Mouse (Mus musculus): ENCODE results near the gene Ptrh1. TPM values are rescaled to one million over a fixed set of nuclear protein-coding genes. Genes with fewer than 3 reads are reported as not detected.

The Ptrh1 gene
- total RNA-seq (2021) = 1 to 10 TPM; 2.6 to 4.2 TPM

GRCm38 (mm10) chr2:32775359-32776074, at the start of gene Ptrh1, which contains the start of gene Ttc16:
TSS of gene Ptrh1 (plus strand) at chr2:32775786.
TSS of gene Ttc16 (minus strand) at chr2:32775633.
- DNase-seq (ENCODE audit: low spot score) = peak; percentile 97
- intact Hi-C loops (cut with DNase I) = no loop called here

GRCm38 (mm10) chr2:32727435-32727834, 48.2 kb upstream of the Ptrh1 start:
- DNase-seq (ENCODE audit: low spot score) = peak; percentile 97
- intact Hi-C loops (cut with DNase I) = no loop called here

GRCm38 (mm10) chr2:32728463-32728862, 47.1 kb upstream of the Ptrh1 start:
- intact Hi-C loops (cut with DNase I) = no loop called here
- DNase-seq (ENCODE audit: low spot score) = peak; percentile 77

- no peak for DNase-seq (ENCODE audit: low spot score)
- intact Hi-C loops (cut with DNase I) = no loop called here
These were observed 46.0 kb upstream of the Ptrh1 start for GRCm38 (mm10) chr2:32729547-32729946.

DNA sequence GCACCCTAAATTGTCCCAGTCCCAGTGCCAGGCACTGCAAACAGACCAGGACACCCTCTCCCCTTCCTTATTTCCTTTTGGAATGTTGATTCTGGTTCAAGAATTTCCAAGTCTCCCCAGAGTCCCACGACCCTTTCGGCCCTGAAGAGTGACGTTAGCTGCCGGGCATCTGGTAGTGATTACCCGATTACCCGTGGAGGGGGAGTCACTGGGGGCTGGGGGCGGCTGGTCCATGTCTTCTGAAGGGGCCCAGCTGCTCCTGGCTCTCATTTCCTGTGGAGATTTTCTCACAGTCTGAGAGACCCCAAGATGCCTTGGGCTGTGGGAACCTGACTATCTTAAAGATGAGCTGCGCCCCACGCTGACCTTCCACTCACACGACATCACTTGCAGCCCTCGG, 44.7 kb upstream of the Ptrh1 start:
- DNase-seq (ENCODE audit: low spot score) = no peak
- intact Hi-C loops (cut with DNase I) = no loop called here

GRCm38 (mm10) chr2:32731911-32732310, 43.7 kb upstream of the Ptrh1 start:
- intact Hi-C loops (cut with DNase I) = no loop called here
- no peak for DNase-seq (ENCODE audit: low spot score)

DNA sequence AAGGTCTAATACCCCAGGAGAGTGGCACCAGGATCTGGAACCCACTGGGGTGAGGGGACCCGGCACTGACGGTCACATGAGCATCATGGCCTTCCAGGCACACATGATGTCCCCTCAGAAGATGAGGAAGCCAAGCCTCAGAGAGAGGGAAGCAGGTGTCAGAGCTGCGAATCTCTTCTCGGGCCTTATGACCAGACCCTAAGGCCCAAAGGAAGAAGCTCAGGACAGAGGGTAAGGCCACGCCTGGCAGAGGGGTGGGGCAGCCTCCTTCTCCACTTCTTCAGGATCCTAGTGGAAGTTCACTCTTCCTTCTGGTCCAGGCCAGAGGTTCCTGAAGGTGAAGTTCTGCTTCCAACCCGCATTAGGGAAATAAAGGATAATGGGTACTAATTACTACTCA, 42.9 kb upstream of the Ptrh1 start:
- DNase-seq (ENCODE audit: low spot score) = no peak
- intact Hi-C loops (cut with DNase I) = no loop called here

- no peak for DNase-seq (ENCODE audit: low spot score)
These were observed 41.1 kb upstream of the Ptrh1 start for GRCm38 (mm10) chr2:32734480-32734879.

DNA sequence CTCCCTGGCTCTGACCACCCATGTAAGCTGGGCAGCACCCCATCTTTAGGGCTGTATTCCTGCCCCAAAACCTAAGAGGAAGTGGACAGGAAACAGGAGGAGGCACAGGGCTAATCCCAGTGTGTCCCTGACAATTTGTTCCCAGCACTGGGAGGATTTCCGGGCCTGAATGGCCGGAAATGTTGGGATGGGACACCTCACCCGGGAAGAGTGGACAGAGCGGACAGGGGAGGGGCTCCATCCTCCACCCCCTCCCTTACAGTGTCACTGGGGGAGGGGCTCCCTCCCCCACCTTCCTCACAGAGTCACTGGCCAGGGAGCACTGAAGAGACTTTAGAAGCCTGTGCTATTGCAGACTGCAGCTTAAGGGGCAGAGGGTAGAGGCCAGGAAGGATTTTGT, 40.7 kb upstream of the Ptrh1 start:
- intact Hi-C loops (cut with DNase I) = no loop called here
- DNase-seq (ENCODE audit: low spot score) = peak; percentile 78

More at GRCm38 (mm10) chr2:32734480-32734879, 41.1 kb upstream of the Ptrh1 start:
- intact Hi-C loops (cut with DNase I) = no loop called here

DNA sequence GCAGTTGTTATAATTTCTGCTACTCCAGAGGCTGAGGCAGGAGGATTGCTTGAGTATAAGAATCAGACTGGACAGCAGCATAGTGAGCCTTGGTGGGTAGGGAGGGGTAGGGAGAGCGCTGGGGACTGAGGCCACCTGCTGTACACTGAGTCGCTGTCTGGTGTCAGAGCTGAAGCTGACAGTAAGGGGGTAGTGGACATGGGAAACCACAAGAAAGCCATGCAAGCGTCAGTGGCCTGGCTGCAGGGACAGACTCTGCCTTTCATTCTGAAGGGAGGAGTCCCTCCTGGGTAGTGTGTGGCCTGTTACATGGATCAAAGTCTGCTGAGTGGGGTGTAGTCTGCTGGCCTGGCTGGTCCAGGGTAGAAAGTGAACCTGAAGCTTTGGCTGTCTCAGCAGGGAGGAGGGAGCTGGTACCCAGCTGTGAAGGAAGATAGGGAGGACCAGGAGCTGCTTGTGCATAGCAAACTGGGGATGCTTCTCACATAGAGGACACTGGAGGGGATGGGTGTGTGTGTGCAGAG, 39.2 kb upstream of the Ptrh1 start:
- intact Hi-C loops (cut with DNase I) = loop anchor here (2.0 kb wide), 1 partner anchor 16 kb away; no protein-coding TSS in a partner anchor
- no peak for DNase-seq (ENCODE audit: low spot score)

DNA sequence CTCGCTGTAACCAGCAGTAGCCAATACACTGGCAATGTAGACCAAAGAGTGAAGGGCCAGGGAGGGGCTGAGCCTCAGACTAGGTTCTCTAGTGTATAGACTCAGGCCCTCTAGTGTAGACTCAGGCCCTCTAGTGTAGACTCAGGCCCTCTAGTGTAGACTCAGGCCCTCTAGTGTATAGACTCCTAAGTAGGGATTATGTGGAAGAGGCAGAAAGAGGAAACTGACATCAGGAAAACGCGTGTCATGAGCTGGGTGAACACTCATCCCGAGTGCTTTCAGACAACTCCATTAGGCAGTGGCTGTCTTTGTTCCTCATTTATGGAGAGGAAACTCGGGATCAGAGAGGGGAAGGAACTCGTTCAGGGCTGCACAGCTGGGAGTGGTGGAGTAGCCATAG, 38.6 kb upstream of the Ptrh1 start:
- intact Hi-C loops (cut with DNase I) = loop anchor here (2.0 kb wide), 1 partner anchor 16 kb away; no protein-coding TSS in a partner anchor
- no peak for DNase-seq (ENCODE audit: low spot score)

DNA sequence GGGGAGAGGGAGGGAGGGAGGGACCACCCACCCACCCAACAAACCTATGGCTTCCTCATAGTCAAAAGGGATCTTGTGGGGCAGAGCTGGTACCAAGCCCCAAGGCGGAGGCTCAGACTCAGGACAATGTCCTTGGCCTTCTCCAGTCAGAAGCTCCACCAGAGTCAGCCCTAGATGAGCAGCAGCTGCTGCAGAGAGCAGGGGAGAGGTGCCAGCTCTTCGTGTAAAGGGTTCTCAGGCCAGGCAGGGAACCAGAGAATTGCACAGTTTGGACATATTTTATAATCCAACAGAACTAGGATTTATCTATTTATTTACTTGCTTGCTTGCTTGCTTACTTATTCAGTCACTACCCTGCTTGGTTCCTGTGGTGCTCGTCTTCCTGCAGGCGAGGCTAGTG, 36.3 kb upstream of the Ptrh1 start:
- no peak for DNase-seq (ENCODE audit: low spot score)
- intact Hi-C loops (cut with DNase I) = no loop called here

GRCm38 (mm10) chr2:32740916-32741272, 34.7 kb upstream of the Ptrh1 start, which contains the start of gene 6330409D20Rik:
TSS of gene 6330409D20Rik (minus strand) at chr2:32741016.
- no peak for DNase-seq (ENCODE audit: low spot score)
- intact Hi-C loops (cut with DNase I) = no loop called here

GRCm38 (mm10) chr2:32741273-32742172, 34.1 kb upstream of the Ptrh1 start:
- peak; percentile 48 for DNase-seq (ENCODE audit: low spot score)
- intact Hi-C loops (cut with DNase I) = no loop called here

GRCm38 (mm10) chr2:32742173-32742531, 33.4 kb upstream of the Ptrh1 start:
- DNase-seq (ENCODE audit: low spot score) = no peak
- intact Hi-C loops (cut with DNase I) = no loop called here

GRCm38 (mm10) chr2:32744272-32744982, 31.2 kb upstream of the Ptrh1 start:
- intact Hi-C loops (cut with DNase I) = no loop called here
- no peak for DNase-seq (ENCODE audit: low spot score)

GRCm38 (mm10) chr2:32749082-32749481, 26.5 kb upstream of the Ptrh1 start:
- no peak for DNase-seq (ENCODE audit: low spot score)
- intact Hi-C loops (cut with DNase I) = no loop called here

GRCm38 (mm10) chr2:32750199-32750598, 25.4 kb upstream of the Ptrh1 start:
- intact Hi-C loops (cut with DNase I) = no loop called here
- DNase-seq (ENCODE audit: low spot score) = no peak

GRCm38 (mm10) chr2:32750887-32751664, 24.5 kb upstream of the Ptrh1 start:
- intact Hi-C loops (cut with DNase I) = no loop called here
- DNase-seq (ENCODE audit: low spot score) = no peak
